ENCODE assay signal across 27 mouse cellular contexts in genomic region chr9:70387410-70388119, GRCm38 (mm10). TPM values are rescaled to one million over a fixed set of nuclear protein-coding genes. Genes with fewer than 3 reads are reported as not detected.
DNase-seq lines count a peak whose midpoint lies in the region; ATAC-seq and TF ChIP-seq lines count a peak whose summit lies in the region.
"Had no signal": no experiment of that assay in that cellular context is flagged by ENCODE, and none has a peak within 500 bp of the region (broad histone marks: within the 10 kb centered on the region; RNA-seq: fewer than 3 reads in every experiment).

No protein-coding gene starts in this region.

- no peak overlapping the region for H3K9ac ChIP-seq in CH12.LX (ENCODE audit: insufficient read depth, low read depth)
- no peak overlapping the region for H3K9ac ChIP-seq in MEL (ENCODE audit: control insufficient read depth, low read depth, low read length, poor library complexity, severe bottlenecking)
- no peak overlapping the region for H3K9ac ChIP-seq in hindbrain, embryonic 14.5 days
- H3K9ac ChIP-seq: embryonic facial prominence, embryonic 13.5 days; kidney, embryonic 15.5 days; limb, embryonic 13.5 days; lung, embryonic 15.5 days had no signal

- no peak overlapping the region for H3K4me2 ChIP-seq in CH12.LX (ENCODE audit: insufficient read depth, low read depth, poor library complexity, severe bottlenecking)
- H3K4me2 ChIP-seq in hindbrain, embryonic 14.5 days (replicated peaks) = no peak overlapping the region
- H3K4me2 ChIP-seq: embryonic facial prominence, embryonic 13.5 days; kidney, embryonic 15.5 days; limb, embryonic 13.5 days; liver, embryonic 11.5 days; lung, embryonic 15.5 days had no signal

- TF ChIP-seq RAD21 in CH12.LX (IDR thresholded peaks at IDR 0.05; ENCODE audit: low read depth, low read length) = no peak
- no peak for TF ChIP-seq RAD21 in MEL (IDR thresholded peaks at IDR 0.05; ENCODE audit: low read depth, low read length)

- dilution Hi-C loops in CH12.LX (cut with MboI; ENCODE audit: extremely low pct_ligation_motif_present, extremely low pct_unique_long_range_greater_than_20kb, low sequenced_read_pairs) = no loop called here

- peak; percentile 19 for DNase-seq in gastrocnemius, adult 18-20 months (ENCODE audit: low spot score)
- DNase-seq in gastrocnemius, postnatal 10 days = no peak
- DNase-seq in CH12.LX (ENCODE audit: extremely low read depth) (no peak), MEL (ENCODE audit: low read depth, low spot score) (peak; percentile 35)
- DNase-seq in gastrocnemius, postnatal 25 days = peak; percentile 52
- no peak for DNase-seq in hindbrain, embryonic 14.5 days (ENCODE audit: low spot score)
- no peak for DNase-seq in thymus, adult 2 months
- DNase-seq: adrenal gland, adult 8-10 months; cerebellum, adult 11 months; cerebellum, adult 9-10 months; cerebellum, postnatal 36 days; embryo, embryonic 11 days; kidney, adult 18-20 months; kidney, postnatal 25 days; right cerebral cortex, postnatal 4 days; thymus, postnatal 4 days had no signal

- in situ Hi-C loops in CH12.LX (cut with MboI; ENCODE audit: low pct_ligation_motif_present, low pct_unique_long_range_greater_than_20kb, low sequenced_read_pairs) = no loop called here

- H3K36me3 ChIP-seq in CH12.LX (replicated peaks in 1 of 2; ENCODE audit: control insufficient read depth in 1 of 2, insufficient read depth in 1 of 2, low read length in 1 of 2) (peaks cover 76 to 96% of the 10 kb centered on the region in 2 experiments), MEL (ENCODE audit: control insufficient read depth in 1 of 2, insufficient read depth in 2 of 2, low read length in 2 of 2) (peaks cover 2 to 31% of the 10 kb centered on the region in 2 experiments; a peak in 2 of 4 replicates)
- no peaks in the 10 kb centered on the region for H3K36me3 ChIP-seq in hindbrain, embryonic 14.5 days (replicated peaks; ENCODE audit: control insufficient read depth, insufficient read depth)
- no peaks in the 10 kb centered on the region for H3K36me3 ChIP-seq in thymus, adult 2 months (ENCODE audit: control insufficient read depth, insufficient read depth, low read length)

- H3K4me1 ChIP-seq in CH12.LX (ENCODE audit: control insufficient read depth in 1 of 2, insufficient read depth in 2 of 2) = 0 out of 4 replicates have a peak, but pooled peaks cover 2% of the 10 kb centered on the region in 2 experiments
- H3K4me1 ChIP-seq in MEL (ENCODE audit: control insufficient read depth in 1 of 2, insufficient read depth in 2 of 2, low read length in 2 of 2) = peaks cover 5 to 41% of the 10 kb centered on the region in 2 experiments
- H3K4me1 ChIP-seq in hindbrain, embryonic 14.5 days (replicated peaks; ENCODE audit: control insufficient read depth, insufficient read depth, low read length) = no peaks in the 10 kb centered on the region
- H3K4me1 ChIP-seq in thymus, adult 2 months (replicated peaks; ENCODE audit: control insufficient read depth, insufficient read depth, low read length) = no peaks in the 10 kb centered on the region
- H3K4me1 ChIP-seq: lung, embryonic 15.5 days; midbrain, embryonic 10.5 days had no signal

- no peak overlapping the region for H3K4me3 ChIP-seq in CH12.LX (replicated peaks in 1 of 3; ENCODE audit: low read depth in 2 of 3, low read length in 2 of 3, poor library complexity in 1 of 3)
- no peak overlapping the region for H3K4me3 ChIP-seq in MEL (ENCODE audit: control insufficient read depth in 1 of 2, insufficient read depth in 1 of 2, low read depth in 2 of 2, low read length in 2 of 2)
- no peak overlapping the region for H3K4me3 ChIP-seq in hindbrain, embryonic 14.5 days (replicated peaks; ENCODE audit: low read length)
- H3K4me3 ChIP-seq in thymus, adult 2 months (ENCODE audit: control insufficient read depth, insufficient read depth, low read length) = no peak overlapping the region
- H3K4me3 ChIP-seq: embryonic facial prominence, embryonic 13.5 days; erythroblast, embryonic 14.5 days; heart, adult 2 months; kidney, embryonic 15.5 days; limb, embryonic 13.5 days; lung, embryonic 15.5 days; midbrain, embryonic 10.5 days had no signal

- no peak for TF ChIP-seq EP300 in CH12.LX (IDR thresholded peaks at IDR 0.05; ENCODE audit: low read length)
- TF ChIP-seq EP300 in MEL (IDR thresholded peaks at IDR 0.05; ENCODE audit: low read depth in 1 of 2, low read length in 2 of 2) = no peak

- TF ChIP-seq CTCF in CH12.LX (conservative IDR thresholded peaks at IDR 0.05 in 1 of 2, IDR thresholded peaks at IDR 0.05 in 1 of 2; ENCODE audit: low read depth in 2 of 2, low read length in 2 of 2) (no peak), MEL (IDR thresholded peaks at IDR 0.05 in 2 of 3, conservative IDR thresholded peaks at IDR 0.05 in 1 of 3; ENCODE audit: control insufficient read depth in 1 of 3, insufficient read depth in 1 of 3, low read depth in 2 of 3, low read length in 3 of 3, poor library complexity in 1 of 3, severe bottlenecking in 1 of 3) (no peak)
- no peak for TF ChIP-seq CTCF in thymus, adult 2 months (IDR thresholded peaks at IDR 0.05; ENCODE audit: borderline replicate concordance, control insufficient read depth, extremely low read depth, insufficient read depth, low read length, poor library complexity)

- H3K27me3 ChIP-seq in CH12.LX (replicated peaks) (no peaks in the 10 kb centered on the region), MEL (ENCODE audit: control insufficient read depth in 1 of 2, insufficient read depth in 2 of 2, low read length in 2 of 2) (no peaks in the 10 kb centered on the region)
- H3K27me3 ChIP-seq in hindbrain, embryonic 14.5 days (ENCODE audit: control insufficient read depth, insufficient read depth, low read length) = no peaks in the 10 kb centered on the region
- no peaks in the 10 kb centered on the region for H3K27me3 ChIP-seq in thymus, adult 2 months (ENCODE audit: control insufficient read depth, insufficient read depth, low read length)
- H3K27me3 ChIP-seq: embryonic facial prominence, embryonic 13.5 days; kidney, embryonic 15.5 days; limb, embryonic 13.5 days; lung, embryonic 15.5 days had no signal

- no peaks in the 10 kb centered on the region for H3K79me2 ChIP-seq in CH12.LX (replicated peaks; ENCODE audit: control insufficient read depth, extremely low read depth, insufficient read depth, poor library complexity, severe bottlenecking)
- no peaks in the 10 kb centered on the region for H3K79me2 ChIP-seq in MEL (ENCODE audit: control insufficient read depth, insufficient read depth, low read length, poor library complexity)

- H3K9me3 ChIP-seq in CH12.LX (replicated peaks; ENCODE audit: low read length) = peaks cover 2% of the 10 kb centered on the region
- H3K9me3 ChIP-seq in MEL (replicated peaks; ENCODE audit: insufficient read depth, low read length) = no peaks in the 10 kb centered on the region
- H3K9me3 ChIP-seq in hindbrain, embryonic 14.5 days (ENCODE audit: control insufficient read depth, low read length) = no peaks in the 10 kb centered on the region
- H3K9me3 ChIP-seq: embryonic facial prominence, embryonic 13.5 days; kidney, embryonic 15.5 days; limb, embryonic 13.5 days; lung, embryonic 15.5 days; midbrain, embryonic 10.5 days had no signal

- H3K27ac ChIP-seq in CH12.LX (ENCODE audit: insufficient read depth, low read depth) (no peak overlapping the region), MEL (ENCODE audit: control insufficient read depth, low read depth, low read length) (no peak overlapping the region)
- H3K27ac ChIP-seq in hindbrain, embryonic 14.5 days = no peak overlapping the region
- no peak overlapping the region for H3K27ac ChIP-seq in thymus, adult 2 months (ENCODE audit: control insufficient read depth, insufficient read depth, low read length)
- H3K27ac ChIP-seq: embryonic facial prominence, embryonic 13.5 days; heart, adult 2 months; kidney, embryonic 15.5 days; limb, embryonic 13.5 days; lung, embryonic 15.5 days; midbrain, embryonic 10.5 days had no signal

- no peak for ATAC-seq in hindbrain, embryonic 14.5 days (ENCODE audit: low FRiP score)
- ATAC-seq: CD4-positive, CD25-positive, alpha-beta regulatory T cell, adult 4 months; hindbrain, embryonic 16.5 days; midbrain, embryonic 16.5 days had no signal

- TF ChIP-seq POLR2A in CH12.LX (IDR thresholded peaks at IDR 0.05; ENCODE audit: low read depth, low read length) (no peak), MEL (IDR thresholded peaks at IDR 0.05; ENCODE audit: control insufficient read depth in 1 of 2, insufficient read depth in 1 of 2, low read depth in 1 of 2, low read length in 2 of 2, poor library complexity in 1 of 2) (no peak)
- TF ChIP-seq POLR2A in thymus, adult 2 months (IDR thresholded peaks at IDR 0.05; ENCODE audit: control insufficient read depth, extremely low read depth, insufficient read depth, low read length, poor library complexity) = no peak

- 95% methylated on average over 4 of the region's 4 CpGs for WGBS in hindbrain, embryonic 14.5 days
- WGBS in thymus, adult 2 months = 93% methylated on average over 4 of the region's 4 CpGs

TF ChIP-seq in CH12.LX, 34 proteins besides CTCF, POLR2A, EP300 and RAD21:
- peak; percentile 63 for TF ChIP-seq ZNF384 (IDR thresholded peaks at IDR 0.05; ENCODE audit: low read depth, low read length)
- no peak for TF ChIP-seq TCF12 (IDR thresholded peaks at IDR 0.05; ENCODE audit: low read depth, low read length)

TF ChIP-seq in MEL, 35 proteins besides CTCF, POLR2A, EP300 and RAD21 (continues in another document):
- no peak for TF ChIP-seq MAZ (IDR thresholded peaks at IDR 0.05; ENCODE audit: low read depth, low read length)
- TF ChIP-seq MAX (IDR thresholded peaks at IDR 0.05; ENCODE audit: low read length) = no peak
- no peak for TF ChIP-seq NELFE (IDR thresholded peaks at IDR 0.05; ENCODE audit: low read depth, low read length)
- no peak for TF ChIP-seq CHD1 (IDR thresholded peaks at IDR 0.05; ENCODE audit: low read depth, low read length)
- no peak for TF ChIP-seq SIN3A (IDR thresholded peaks at IDR 0.05; ENCODE audit: low read length)
- TF ChIP-seq USF2 (IDR thresholded peaks at IDR 0.05; ENCODE audit: borderline replicate concordance in 1 of 2, insufficient read depth in 1 of 2, low read depth in 1 of 2, low read length in 2 of 2) = no peak
- no peak for TF ChIP-seq BHLHE40 (IDR thresholded peaks at IDR 0.05; ENCODE audit: borderline replicate concordance, low read depth, low read length)
- peak; percentile 97 for TF ChIP-seq ZNF384 (IDR thresholded peaks at IDR 0.05; ENCODE audit: low read depth, low read length)

RNA-seq across cellular contexts. Expression of gene Ccnb2, which starts 33.8 kb away (rescaled TPM):
- total RNA-seq in gastrocnemius, adult 18-20 months (2021) = under 1 TPM in 1 of 2 experiments, not detected in 1; 0.14 TPM
- total RNA-seq in gastrocnemius, postnatal 10 days (2021) = 10 to 100 TPM; 11.7 to 12.5 TPM
- total RNA-seq in CH12.LX (2012; rRNA removed) (102 and 104 TPM in 2 replicates), CH12.LX (2014; rRNA removed) (130 and 138 TPM in 2 replicates), MEL (2012; rRNA removed) (86.5 and 103 TPM in 2 replicates)
- polyA plus RNA-seq in CH12.LX (2012; ENCODE audit: insufficient read length, low read depth) (74.2 and 83.9 TPM in 2 replicates), MEL (2012; ENCODE audit: insufficient read depth in 1 of 2, insufficient read length in 2 of 2, low read depth in 1 of 2, low replicate concordance in 2 of 2, missing spikeins in 1 of 2) (100 to 1,000 TPM in 1 of 2 experiments, 10 to 100 TPM in 1; 97.0 to 128 TPM)
- total RNA-seq in gastrocnemius, postnatal 25 days (2021) = under 1 TPM; 0.69 to 0.86 TPM
- 27.9 and 28.1 TPM in 2 replicates for polyA plus RNA-seq in hindbrain, embryonic 14.5 days (2014; fragmentation: Nextera tagmentation; extraction: Ambion mirVana)
- polyA plus RNA-seq in thymus, adult 2 months (2012; rRNA removed) = 62.5 and 74.4 TPM in 2 replicates

Comparison
In these comparisons a context has a peak if more than half of its experiments do, and no peak if none do; other contexts are left out.
1. DNase-seq: peak in gastrocnemius, adult 18-20 months (single experiment), MEL (single experiment) and gastrocnemius, postnatal 25 days (single experiment); none in gastrocnemius, postnatal 10 days (single experiment), CH12.LX (single experiment), hindbrain, embryonic 14.5 days (single experiment) and thymus, adult 2 months (single experiment).
2. RNA of gene Ccnb2, which starts 33.8 kb away (total RNA-seq): 102 to 138 TPM in CH12.LX, 86.5 to 103 TPM in MEL and 11.7 to 12.5 TPM in gastrocnemius, postnatal 10 days; 0.69 to 0.86 TPM in gastrocnemius, postnatal 25 days and 0.14 TPM in gastrocnemius, adult 18-20 months; every median in the first group is over 4 times any median in the second.